Mouse (Mus musculus): Measurements from ENCODE around the gene Dync2h1.

DNA sequence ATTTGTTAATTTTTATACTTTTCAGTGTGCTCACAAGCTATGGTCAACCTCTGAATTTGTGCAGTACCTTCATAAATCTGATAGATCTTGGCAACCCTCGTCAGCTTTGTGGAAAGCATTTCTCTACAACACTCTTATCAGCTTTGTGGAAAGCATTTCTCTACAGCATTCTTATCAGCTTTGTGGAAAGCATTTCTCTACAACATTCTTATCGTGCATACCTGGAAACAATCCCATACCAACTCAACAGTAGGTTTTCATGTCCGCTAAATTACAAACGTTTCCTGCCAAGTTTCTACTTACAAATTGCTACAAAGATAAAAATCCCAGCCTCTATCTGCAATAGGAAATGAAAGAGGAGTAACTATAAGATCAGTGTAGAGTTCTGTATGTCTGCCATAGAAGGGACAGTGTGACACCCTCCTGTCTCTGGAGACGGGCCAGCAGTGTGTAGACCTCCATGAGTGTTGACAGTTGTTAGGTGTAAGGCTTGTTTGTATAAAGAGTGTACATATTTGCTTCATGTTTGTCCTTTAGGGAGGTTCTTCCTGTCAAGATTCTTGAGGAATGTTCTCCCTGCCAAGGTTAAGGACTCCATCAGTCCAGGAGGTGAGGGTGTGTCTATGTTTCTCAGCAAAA is 141.5 kb downstream of the Dync2h1 start:
- no peak for TF ChIP-seq POLR2AphosphoS5 (IDR thresholded peaks at IDR 0.05; ENCODE audit: insufficient replicate concordance, low read depth, low read length)
- TF ChIP-seq CTCF (IDR thresholded peaks at IDR 0.05; ENCODE audit: low read depth, low read length) = no peak
- TF ChIP-seq GATA1 (IDR thresholded peaks at IDR 0.05; ENCODE audit: borderline replicate concordance, low read length) = no peak
- no peak for TF ChIP-seq TAL1 (conservative IDR thresholded peaks at IDR 0.05; ENCODE audit: low read depth, low read length)
- no peak for TF ChIP-seq GATA2 (IDR thresholded peaks at IDR 0.05; ENCODE audit: borderline replicate concordance, low read depth, low read length)
